Mouse (Mus musculus) MEL (cell line): ENCODE measurements around the gene Ap1s3. TPM values are rescaled to one million over a fixed set of nuclear protein-coding genes. Genes with fewer than 3 reads are reported as not detected.

Experiments
- DNase-seq: peaks from one replicate; pipeline ENCODE4 v3.0.0; 2011; ENCODE audit warnings: low read depth, low spot score
- H3K27ac ChIP-seq: 2 replicates; pipeline ENCODE4 v1.5.1; 2012; ENCODE audit warnings: low read depth, mild to moderate bottlenecking, control low read depth, low read length, moderate library complexity; ENCODE audit not compliant: control insufficient read depth
- H3K27me3 ChIP-seq, 2 experiments: fragments of 150-350 bp in 1 of 2; sonication (generic) in 1 of 2; 2 replicates each; pipeline ENCODE4 v1.6.1; 2012; ENCODE audit warnings: low read length in 2 of 2, mild to moderate bottlenecking in 2 of 2, improper control_type of control experiment in 1 of 2, moderate library complexity in 1 of 2; ENCODE audit not compliant: insufficient read depth in 2 of 2, control insufficient read depth in 1 of 2
- H3K36me3 ChIP-seq, 2 experiments: 2 replicates each; pipeline ENCODE4 v1.6.1; 2012 to 2014; ENCODE audit warnings: low read length in 2 of 2, improper control_type of control experiment in 1 of 2, inconsistent platforms in 1 of 2, mild to moderate bottlenecking in 1 of 2; ENCODE audit not compliant: insufficient read depth in 2 of 2, control insufficient read depth in 1 of 2
- H3K4me1 ChIP-seq, 2 experiments: fragments of 150-350 bp in 1 of 2; sonication (generic) in 1 of 2; 2 replicates each; pipeline ENCODE4 v1.6.1; 2012; ENCODE audit warnings: low read length in 2 of 2, improper control_type of control experiment in 1 of 2, mild to moderate bottlenecking in 1 of 2; ENCODE audit not compliant: insufficient read depth in 2 of 2, control insufficient read depth in 1 of 2
- H3K4me3 ChIP-seq, 2 experiments: fragments of 150-350 bp in 1 of 2; sonication (generic) in 1 of 2; 2 replicates each; pipeline ENCODE4 v1.5.1; 2012; ENCODE audit warnings: low read depth in 2 of 2, low read length in 2 of 2, mild to moderate bottlenecking in 2 of 2, moderate library complexity in 2 of 2, control low read depth in 1 of 2, improper control_type of control experiment in 1 of 2; ENCODE audit not compliant: control insufficient read depth in 1 of 2, insufficient read depth in 1 of 2
- H3K79me2 ChIP-seq: 2 replicates; pipeline ENCODE4 v1.6.1; 2012; ENCODE audit warnings: mild to moderate bottlenecking, low read length, moderate library complexity; ENCODE audit not compliant: control insufficient read depth, poor library complexity, insufficient read depth
- H3K9ac ChIP-seq: 2 replicates; pipeline ENCODE4 v1.6.1; 2012; ENCODE audit warnings: low read depth, mild to moderate bottlenecking, control low read depth, low read length, moderate library complexity; ENCODE audit not compliant: control insufficient read depth, poor library complexity, severe bottlenecking
- H3K9me3 ChIP-seq: fragments of 150-350 bp; sonication (generic); replicated peaks from 2 replicates; pipeline ENCODE4 v1.6.1; 2012; ENCODE audit warnings: mild to moderate bottlenecking, low read length, improper control_type of control experiment, moderate library complexity; ENCODE audit not compliant: insufficient read depth
- E2F4 ChIP-seq: IDR thresholded peaks from 2 replicates; pipeline ENCODE4 v1.6.1; 2011; ENCODE audit warnings: low read depth, low read length, improper control_type of control experiment, borderline replicate concordance
- EP300 ChIP-seq, 2 experiments: IDR thresholded peaks; 2 replicates each; pipeline ENCODE4 v1.6.1; 2011; ENCODE audit warnings: improper control_type of control experiment in 2 of 2, low read length in 2 of 2, low read depth in 1 of 2, mild to moderate bottlenecking in 1 of 2
- GABPA ChIP-seq: IDR thresholded peaks from 2 replicates; pipeline ENCODE4 v1.6.1; 2012; ENCODE audit warnings: low read depth, mild to moderate bottlenecking, inconsistent platforms, low read length, improper control_type of control experiment, moderate library complexity
- GATA1 ChIP-seq: IDR thresholded peaks from 2 replicates; pipeline ENCODE4 v1.6.1; 2011; ENCODE audit warnings: low read depth, low read length, improper control_type of control experiment
- HCFC1 ChIP-seq: IDR thresholded peaks from 2 replicates; pipeline ENCODE4 v1.6.1; 2012; ENCODE audit warnings: low read depth, mild to moderate bottlenecking, inconsistent platforms, low read length, improper control_type of control experiment, moderate library complexity
- JUND ChIP-seq: IDR thresholded peaks from 2 replicates; pipeline ENCODE4 v1.6.1; 2011; ENCODE audit warnings: low read depth, mild to moderate bottlenecking, improper control_type of control experiment, low read length
- KAT2A ChIP-seq: conservative IDR thresholded peaks from 2 replicates; pipeline ENCODE4 v1.6.1; 2012; ENCODE audit warnings: low read depth, low read length, improper control_type of control experiment, inconsistent platforms
- MAFK ChIP-seq: IDR thresholded peaks from 2 replicates; pipeline ENCODE4 v1.6.1; 2011; ENCODE audit warnings: low read depth, mild to moderate bottlenecking, low read length, improper control_type of control experiment, borderline replicate concordance
- MYB ChIP-seq: IDR thresholded peaks from 2 replicates; pipeline ENCODE4 v1.6.1; 2011; ENCODE audit warnings: mild to moderate bottlenecking, low read depth, low read length, improper control_type of control experiment
- MYC ChIP-seq: IDR thresholded peaks from 2 replicates; pipeline ENCODE4 v1.6.1; 2011; ENCODE audit warnings: low read depth, mild to moderate bottlenecking, low read length, improper control_type of control experiment, moderate library complexity
- NELFE ChIP-seq: IDR thresholded peaks from 2 replicates; pipeline ENCODE4 v1.6.1; 2011; ENCODE audit warnings: low read depth, low read length, improper control_type of control experiment
- NRF1 ChIP-seq: IDR thresholded peaks from 2 replicates; pipeline ENCODE4 v1.6.1; 2014; ENCODE audit warnings: low read depth, mild to moderate bottlenecking, inconsistent platforms, low read length, improper control_type of control experiment, moderate library complexity; ENCODE audit not compliant: poor library complexity, insufficient read depth, severe bottlenecking
- POLR2A ChIP-seq, 2 experiments: IDR thresholded peaks; 2 replicates each; pipeline ENCODE4 v1.6.1; 2011 to 2012; ENCODE audit warnings: low read length in 2 of 2, mild to moderate bottlenecking in 2 of 2, control low read depth in 1 of 2, improper control_type of control experiment in 1 of 2, low read depth in 1 of 2, moderate library complexity in 1 of 2; ENCODE audit not compliant: control insufficient read depth in 1 of 2, insufficient read depth in 1 of 2, poor library complexity in 1 of 2
- POLR2AphosphoS2 ChIP-seq: IDR thresholded peaks from 2 replicates; pipeline ENCODE4 v1.6.1; 2011; ENCODE audit warnings: low read length, improper control_type of control experiment
- RAD21 ChIP-seq: IDR thresholded peaks from 2 replicates; pipeline ENCODE4 v1.6.1; 2011; ENCODE audit warnings: mild to moderate bottlenecking, low read depth, low read length, improper control_type of control experiment
- RCOR1 ChIP-seq: IDR thresholded peaks from 2 replicates; pipeline ENCODE4 v1.6.1; 2012; ENCODE audit warnings: low read depth, mild to moderate bottlenecking, inconsistent platforms, low read length, improper control_type of control experiment
- SIN3A ChIP-seq: IDR thresholded peaks from 2 replicates; pipeline ENCODE4 v1.6.1; 2012; ENCODE audit warnings: low read length, improper control_type of control experiment, inconsistent platforms
- SMC3 ChIP-seq: IDR thresholded peaks from 2 replicates; pipeline ENCODE4 v1.6.1; 2011; ENCODE audit warnings: low read depth, low read length, improper control_type of control experiment
- TCF12 ChIP-seq: IDR thresholded peaks from 2 replicates; pipeline ENCODE4 v1.6.1; 2014; ENCODE audit warnings: low read depth, mild to moderate bottlenecking, inconsistent platforms, low read length, improper control_type of control experiment, moderate library complexity
- UBTF ChIP-seq: IDR thresholded peaks from 2 replicates; pipeline ENCODE4 v1.6.1; 2012; ENCODE audit warnings: low read depth, mild to moderate bottlenecking, inconsistent platforms, low read length, improper control_type of control experiment, moderate library complexity, borderline replicate concordance; ENCODE audit not compliant: insufficient read depth
- polyA plus RNA-seq, 2 experiments: library from polyadenylated mRNA; stranded (reverse) in 1 of 2; unstranded in 1 of 2; fragments of >175 nt in 1 of 2; fragments of >200 nt in 1 of 2; gene quantifications; 2 replicates each; pipeline versions ENCODE4 v1.2.1 to v1.2.4; 2012; ENCODE audit warnings: low replicate concordance in 2 of 2, low read depth in 1 of 2; ENCODE audit not compliant: insufficient read length in 2 of 2, insufficient read depth in 1 of 2, missing spikeins in 1 of 2
- total RNA-seq: library from RNA; depleted of rRNA; stranded (reverse); fragments of 300-350 nt; gene quantifications from 2 replicates; pipeline ENCODE4 v1.2.3, GENCODE M21; 2012

The Ap1s3 gene
- total and polyA plus RNA-seq, 3 experiments, result 4.3 to 50.6 (median 19.0) TPM

GRCm38 (mm10) chr1:79710216-79710615 is 38.4 kb upstream of the Ap1s3 start:
- TF ChIP-seq NRF1 (no peak), RCOR1 (no peak), GABPA (no peak), SMC3 (no peak), NELFE (no peak), EP300 (IDR thresholded peaks at IDR 0.05; ENCODE audit: low read depth in 1 of 2, low read length in 2 of 2) (no peak), E2F4 (no peak), HCFC1 (no peak), TCF12 (no peak), POLR2AphosphoS2 (no peak)
- TF ChIP-seq, all 39 proteins: peak for 0
- no peaks in the 10 kb centered on the region for H3K27me3 ChIP-seq
- H3K9ac ChIP-seq, result no peak overlapping the region
- no peaks in the 10 kb centered on the region for H3K9me3 ChIP-seq
- no peaks in the 10 kb centered on the region for H3K79me2 ChIP-seq
- H3K36me3 ChIP-seq, result peaks cover 0 to 3% of the 10 kb centered on the region in 2 experiments; a peak in 2 of 4 replicates
- H3K27ac ChIP-seq, result no peak overlapping the region
- H3K4me3 ChIP-seq, result no peak overlapping the region
- no peak for DNase-seq
- H3K4me1 ChIP-seq, result peaks cover 0 to 4% of the 10 kb centered on the region in 2 experiments; a peak in 2 of 4 replicates

- H3K4me3 ChIP-seq, result no peak overlapping the region
- H3K4me1 ChIP-seq, result no peaks in the 10 kb centered on the region
Measured at GRCm38 (mm10) chr1:79707383-79707782, 35.6 kb upstream of the Ap1s3 start.

More at GRCm38 (mm10) chr1:79707383-79707782, 35.6 kb upstream of the Ap1s3 start:
- Histone ChIP-seq H3K79me2 (no peaks in the 10 kb centered on the region), H3K9me3 (no peaks in the 10 kb centered on the region), H3K9ac (no peak overlapping the region), H3K27me3 (no peaks in the 10 kb centered on the region), H3K36me3 (peaks cover 0 to 1% of the 10 kb centered on the region in 2 experiments; a peak in 1 of 4 replicates), H3K27ac (no peak overlapping the region)
- no peak for TF ChIP-seq EP300 (IDR thresholded peaks at IDR 0.05; ENCODE audit: low read depth in 1 of 2, low read length in 2 of 2)
- no peak for TF ChIP-seq RAD21
- TF ChIP-seq SIN3A, result no peak
- no peak for TF ChIP-seq UBTF
- no peak for TF ChIP-seq POLR2A (IDR thresholded peaks at IDR 0.05; ENCODE audit: control insufficient read depth in 1 of 2, insufficient read depth in 1 of 2, low read depth in 1 of 2, low read length in 2 of 2, poor library complexity in 1 of 2)
- no peak for TF ChIP-seq KAT2A
- no peak for TF ChIP-seq JUND
- no peak for TF ChIP-seq NELFE
- no peak for TF ChIP-seq E2F4
- TF ChIP-seq TCF12, result no peak
- no peak for TF ChIP-seq MYC
- no peak for TF ChIP-seq MAFK
- TF ChIP-seq MYB, result no peak
- TF ChIP-seq GATA1, result no peak
- no peak for DNase-seq
